Mouse (Mus musculus) MEL (cell line): ENCODE data around the gene Cela2a. TPM values are rescaled to one million over a fixed set of nuclear protein-coding genes. Genes with fewer than 3 reads are reported as not detected.

Experiments used
- DNase-seq: peaks from one replicate; pipeline ENCODE4 v3.0.0; 2011; ENCODE audit warnings: low read depth, low spot score
- H3K27ac ChIP-seq: 2 replicates; pipeline ENCODE4 v1.5.1; 2012; ENCODE audit warnings: low read depth, mild to moderate bottlenecking, control low read depth, low read length, moderate library complexity; ENCODE audit not compliant: control insufficient read depth
- H3K27me3 ChIP-seq, 2 experiments: fragments of 150-350 bp in 1 of 2; sonication (generic) in 1 of 2; 2 replicates each; pipeline ENCODE4 v1.6.1; 2012; ENCODE audit warnings: low read length in 2 of 2, mild to moderate bottlenecking in 2 of 2, improper control_type of control experiment in 1 of 2, moderate library complexity in 1 of 2; ENCODE audit not compliant: insufficient read depth in 2 of 2, control insufficient read depth in 1 of 2
- H3K36me3 ChIP-seq, 2 experiments: 2 replicates each; pipeline ENCODE4 v1.6.1; 2012 to 2014; ENCODE audit warnings: low read length in 2 of 2, improper control_type of control experiment in 1 of 2, inconsistent platforms in 1 of 2, mild to moderate bottlenecking in 1 of 2; ENCODE audit not compliant: insufficient read depth in 2 of 2, control insufficient read depth in 1 of 2
- H3K4me1 ChIP-seq, 2 experiments: fragments of 150-350 bp in 1 of 2; sonication (generic) in 1 of 2; 2 replicates each; pipeline ENCODE4 v1.6.1; 2012; ENCODE audit warnings: low read length in 2 of 2, improper control_type of control experiment in 1 of 2, mild to moderate bottlenecking in 1 of 2; ENCODE audit not compliant: insufficient read depth in 2 of 2, control insufficient read depth in 1 of 2
- H3K4me3 ChIP-seq, 2 experiments: fragments of 150-350 bp in 1 of 2; sonication (generic) in 1 of 2; 2 replicates each; pipeline ENCODE4 v1.5.1; 2012; ENCODE audit warnings: low read depth in 2 of 2, low read length in 2 of 2, mild to moderate bottlenecking in 2 of 2, moderate library complexity in 2 of 2, control low read depth in 1 of 2, improper control_type of control experiment in 1 of 2; ENCODE audit not compliant: control insufficient read depth in 1 of 2, insufficient read depth in 1 of 2
- H3K79me2 ChIP-seq: 2 replicates; pipeline ENCODE4 v1.6.1; 2012; ENCODE audit warnings: mild to moderate bottlenecking, low read length, moderate library complexity; ENCODE audit not compliant: control insufficient read depth, poor library complexity, insufficient read depth
- H3K9ac ChIP-seq: 2 replicates; pipeline ENCODE4 v1.6.1; 2012; ENCODE audit warnings: low read depth, mild to moderate bottlenecking, control low read depth, low read length, moderate library complexity; ENCODE audit not compliant: control insufficient read depth, poor library complexity, severe bottlenecking
- H3K9me3 ChIP-seq: fragments of 150-350 bp; sonication (generic); replicated peaks from 2 replicates; pipeline ENCODE4 v1.6.1; 2012; ENCODE audit warnings: mild to moderate bottlenecking, low read length, improper control_type of control experiment, moderate library complexity; ENCODE audit not compliant: insufficient read depth
- EP300 ChIP-seq, 2 experiments: IDR thresholded peaks; 2 replicates each; pipeline ENCODE4 v1.6.1; 2011; ENCODE audit warnings: improper control_type of control experiment in 2 of 2, low read length in 2 of 2, low read depth in 1 of 2, mild to moderate bottlenecking in 1 of 2
- ETS1 ChIP-seq: IDR thresholded peaks from 2 replicates; pipeline ENCODE4 v1.6.1; 2012; ENCODE audit warnings: low read depth, mild to moderate bottlenecking, inconsistent platforms, low read length, improper control_type of control experiment, moderate library complexity
- GABPA ChIP-seq: IDR thresholded peaks from 2 replicates; pipeline ENCODE4 v1.6.1; 2012; ENCODE audit warnings: low read depth, mild to moderate bottlenecking, inconsistent platforms, low read length, improper control_type of control experiment, moderate library complexity
- KAT2A ChIP-seq: conservative IDR thresholded peaks from 2 replicates; pipeline ENCODE4 v1.6.1; 2012; ENCODE audit warnings: low read depth, low read length, improper control_type of control experiment, inconsistent platforms
- MXI1 ChIP-seq: IDR thresholded peaks from 2 replicates; pipeline ENCODE4 v1.6.1; 2011; ENCODE audit warnings: mild to moderate bottlenecking, low read depth, low read length, improper control_type of control experiment
- MYB ChIP-seq: IDR thresholded peaks from 2 replicates; pipeline ENCODE4 v1.6.1; 2011; ENCODE audit warnings: mild to moderate bottlenecking, low read depth, low read length, improper control_type of control experiment
- MYC ChIP-seq: IDR thresholded peaks from 2 replicates; pipeline ENCODE4 v1.6.1; 2011; ENCODE audit warnings: low read depth, mild to moderate bottlenecking, low read length, improper control_type of control experiment, moderate library complexity
- NRF1 ChIP-seq: IDR thresholded peaks from 2 replicates; pipeline ENCODE4 v1.6.1; 2014; ENCODE audit warnings: low read depth, mild to moderate bottlenecking, inconsistent platforms, low read length, improper control_type of control experiment, moderate library complexity; ENCODE audit not compliant: poor library complexity, insufficient read depth, severe bottlenecking
- RAD21 ChIP-seq: IDR thresholded peaks from 2 replicates; pipeline ENCODE4 v1.6.1; 2011; ENCODE audit warnings: mild to moderate bottlenecking, low read depth, low read length, improper control_type of control experiment
- RCOR1 ChIP-seq: IDR thresholded peaks from 2 replicates; pipeline ENCODE4 v1.6.1; 2012; ENCODE audit warnings: low read depth, mild to moderate bottlenecking, inconsistent platforms, low read length, improper control_type of control experiment
- TAL1 ChIP-seq: IDR thresholded peaks from 2 replicates; pipeline ENCODE4 v1.6.1; 2012; ENCODE audit warnings: mild to moderate bottlenecking, inconsistent platforms, low read length, moderate library complexity, mixed read lengths
- UBTF ChIP-seq: IDR thresholded peaks from 2 replicates; pipeline ENCODE4 v1.6.1; 2012; ENCODE audit warnings: low read depth, mild to moderate bottlenecking, inconsistent platforms, low read length, improper control_type of control experiment, moderate library complexity, borderline replicate concordance; ENCODE audit not compliant: insufficient read depth
- USF1 ChIP-seq: IDR thresholded peaks from 2 replicates; pipeline ENCODE4 v1.6.1; 2014; ENCODE audit warnings: low read depth, mild to moderate bottlenecking, inconsistent platforms, low read length, improper control_type of control experiment, moderate library complexity
- USF2 ChIP-seq, 2 experiments: IDR thresholded peaks; 2 replicates each; pipeline ENCODE4 v1.6.1; 2011 to 2012; ENCODE audit warnings: improper control_type of control experiment in 2 of 2, low read length in 2 of 2, borderline replicate concordance in 1 of 2, inconsistent platforms in 1 of 2, low read depth in 1 of 2, mild to moderate bottlenecking in 1 of 2; ENCODE audit not compliant: insufficient read depth in 1 of 2
- ZNF384 ChIP-seq: IDR thresholded peaks from 2 replicates; pipeline ENCODE4 v1.6.1; 2012; ENCODE audit warnings: low read depth, mild to moderate bottlenecking, inconsistent platforms, low read length, improper control_type of control experiment
- polyA plus RNA-seq, 2 experiments: library from polyadenylated mRNA; stranded (reverse) in 1 of 2; unstranded in 1 of 2; fragments of >175 nt in 1 of 2; fragments of >200 nt in 1 of 2; gene quantifications; 2 replicates each; pipeline versions ENCODE4 v1.2.1 to v1.2.4; 2012; ENCODE audit warnings: low replicate concordance in 2 of 2, low read depth in 1 of 2; ENCODE audit not compliant: insufficient read length in 2 of 2, insufficient read depth in 1 of 2, missing spikeins in 1 of 2
- total RNA-seq: library from RNA; depleted of rRNA; stranded (reverse); fragments of 300-350 nt; gene quantifications from 2 replicates; pipeline ENCODE4 v1.2.3, GENCODE M21; 2012

Cela2a gene
- total and polyA plus RNA-seq, 3 experiments: not detected

DNA sequence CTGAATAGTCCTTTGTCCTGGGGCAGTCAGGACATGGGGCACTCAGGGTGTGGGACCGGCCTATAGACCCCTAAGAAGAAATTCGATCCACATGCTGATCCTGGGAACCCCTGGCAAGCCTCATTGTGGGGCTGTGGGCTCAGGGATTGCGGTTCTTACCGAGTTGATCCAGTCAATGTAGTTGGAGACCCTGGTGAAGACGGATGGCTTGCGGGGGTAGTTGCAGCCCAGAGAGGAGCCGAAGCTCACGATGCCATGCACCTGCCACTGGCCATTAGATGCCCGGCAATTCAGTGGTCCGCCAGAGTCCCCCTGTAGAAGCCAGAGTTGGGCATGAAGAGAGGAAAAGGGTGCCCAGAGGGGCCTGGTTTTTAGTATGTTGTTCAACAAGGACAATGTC, 8.3 kb downstream of the Cela2a start:
- no peak overlapping the region for H3K4me3 ChIP-seq
- no peak for TF ChIP-seq KAT2A

DNA sequence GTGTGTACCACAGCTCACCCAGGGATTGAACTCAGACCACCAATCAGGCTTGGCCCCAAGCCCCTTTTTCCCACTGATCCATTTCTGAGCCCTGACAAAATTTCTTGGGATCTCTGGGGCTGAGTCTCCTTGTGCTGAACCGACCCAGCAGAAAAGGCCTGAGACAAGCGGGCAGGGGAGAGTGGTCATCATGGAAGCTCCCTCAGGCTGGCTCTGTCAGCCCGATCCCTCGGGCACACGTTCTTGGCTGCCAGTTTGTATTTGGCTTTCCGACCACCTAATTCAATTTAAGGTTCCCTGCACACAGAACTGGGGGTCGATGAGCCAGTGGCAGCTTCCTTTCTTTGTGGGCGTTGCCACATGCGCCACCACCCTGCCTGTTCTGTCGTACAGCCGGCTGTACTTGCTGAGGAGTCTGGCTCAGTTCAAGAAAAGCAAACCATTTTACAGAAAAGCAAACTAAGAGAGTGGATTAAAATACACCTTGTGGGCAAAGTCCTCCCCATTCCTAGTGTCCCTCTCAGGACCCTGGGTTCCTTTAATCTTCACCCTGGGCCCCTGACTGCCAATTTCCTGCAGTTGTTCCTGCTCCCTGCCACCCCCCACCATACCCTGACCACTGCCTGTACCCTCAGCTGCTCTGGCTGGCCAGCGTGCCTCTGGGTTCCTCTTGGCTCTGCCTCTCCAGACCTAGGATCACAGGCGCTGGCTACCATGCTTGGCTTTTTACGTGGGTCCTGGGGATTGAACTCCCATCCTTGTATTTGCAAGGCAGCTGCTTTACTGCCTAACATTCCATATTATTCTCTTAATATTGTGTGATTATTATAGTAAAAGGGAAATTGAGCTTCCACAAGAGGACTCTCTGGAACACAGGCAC, 8.9 kb downstream of the Cela2a start:
- H3K27me3 ChIP-seq: no peaks in the 10 kb centered on the region
- no peak for TF ChIP-seq RAD21
- TF ChIP-seq USF2 (IDR thresholded peaks at IDR 0.05; ENCODE audit: borderline replicate concordance in 1 of 2, insufficient read depth in 1 of 2, low read depth in 1 of 2, low read length in 2 of 2): no peak
- no peak for TF ChIP-seq MYB
- TF ChIP-seq USF1: no peak
- no peak for TF ChIP-seq EP300 (IDR thresholded peaks at IDR 0.05; ENCODE audit: low read depth in 1 of 2, low read length in 2 of 2)
- no peak for TF ChIP-seq NRF1
- no peak for TF ChIP-seq ZNF384
- no peak for TF ChIP-seq ETS1
- TF ChIP-seq, all 39 proteins: peak for 0
- H3K79me2 ChIP-seq: no peaks in the 10 kb centered on the region
- no peak overlapping the region for H3K9ac ChIP-seq
- no peak overlapping the region for H3K4me3 ChIP-seq
- H3K27ac ChIP-seq: no peak overlapping the region
- no peaks in the 10 kb centered on the region for H3K9me3 ChIP-seq
- no peaks in the 10 kb centered on the region for H3K4me1 ChIP-seq
- DNase-seq: no peak
- H3K36me3 ChIP-seq: no peaks in the 10 kb centered on the region

More for the DNA sequence above, 8.3 kb downstream of the Cela2a start:
- Histone ChIP-seq H3K27ac (no peak overlapping the region), H3K79me2 (no peaks in the 10 kb centered on the region), H3K9me3 (no peaks in the 10 kb centered on the region), H3K36me3 (no peaks in the 10 kb centered on the region), H3K27me3 (no peaks in the 10 kb centered on the region), H3K4me1 (no peaks in the 10 kb centered on the region), H3K9ac (no peak overlapping the region)
- no peak for DNase-seq

DNA sequence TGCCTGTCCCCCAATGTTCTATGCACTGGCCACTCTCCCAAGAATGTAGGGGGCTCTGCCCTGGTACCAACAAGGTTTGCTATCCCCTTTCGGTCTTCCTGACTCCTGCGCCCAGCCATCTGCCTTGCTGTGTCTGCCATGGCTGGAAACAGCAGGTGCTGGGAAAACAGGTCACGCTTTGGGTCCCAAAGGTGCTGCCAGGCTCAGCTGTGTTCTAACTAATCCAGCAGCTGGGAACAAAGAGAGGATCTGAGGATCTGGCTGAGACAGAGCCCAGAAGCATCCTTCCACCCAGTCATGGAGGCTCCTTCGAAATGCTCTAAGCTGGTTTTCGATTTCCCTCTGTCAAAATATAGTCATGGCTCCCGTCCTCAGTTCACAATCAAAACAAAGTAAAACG, 9.7 kb downstream of the Cela2a start:
- DNase-seq: no peak
- TF ChIP-seq TAL1 (no peak), UBTF (no peak), RCOR1 (no peak), MXI1 (no peak), ZNF384 (no peak), GABPA (no peak), MYC (no peak)
- Histone ChIP-seq H3K4me3 (no peak overlapping the region), H3K9ac (no peak overlapping the region), H3K27me3 (no peaks in the 10 kb centered on the region), H3K27ac (no peak overlapping the region), H3K79me2 (no peaks in the 10 kb centered on the region), H3K4me1 (no peaks in the 10 kb centered on the region), H3K36me3 (no peaks in the 10 kb centered on the region), H3K9me3 (no peaks in the 10 kb centered on the region)
